Mouse (Mus musculus) inflammation-experienced regulatory T-cells, adult 16 weeks (primary cell): ENCODE data around the gene Galnt9. TPM values are rescaled to one million over a fixed set of nuclear protein-coding genes. Genes with fewer than 3 reads are reported as not detected.

Experiments
- polyA plus RNA-seq: library from polyadenylated mRNA; unstranded; fragments of 100-300 nt; shearing (Covaris generic); gene quantifications from one replicate; pipeline ENCODE4 v1.2.1, GENCODE M21; 2017

The Galnt9 gene
- polyA plus RNA-seq: 9.0 TPM

GRCm38 (mm10) chr5:110543951-110544690, at the start of gene Galnt9:
Galnt9 (plus strand) TSS chr5:110544355.

GRCm38 (mm10) chr5:110652719-110653648, 108.8 kb downstream of the Galnt9 start, which contains the start of the genes Noc4l and Ddx51:
Noc4l (minus strand) TSS chr5:110653417.
Ddx51 (plus strand) TSS chr5:110653451.

Other genes starting within 250 kb of the Galnt9 start
- gene P2rx2, start 201.1 kb upstream of the Galnt9 start, polyA plus RNA-seq: not detected
- not detected for gene Lrcol1, start 199.6 kb upstream of the Galnt9 start, polyA plus RNA-seq
- gene Fbrsl1, start 95.9 kb upstream of the Galnt9 start, polyA plus RNA-seq: 2.1 TPM
- gene Noc4l, start 109.1 kb downstream of the Galnt9 start, polyA plus RNA-seq: 95.9 TPM
- gene Ddx51, start 109.1 kb downstream of the Galnt9 start, polyA plus RNA-seq: 22.9 TPM
- gene Ep400, start 226.4 kb downstream of the Galnt9 start, polyA plus RNA-seq: 57.1 TPM
- gene Pus1, start 236.3 kb downstream of the Galnt9 start, polyA plus RNA-seq: 29.8 TPM